Mouse (Mus musculus): ENCODE measurements around the gene B230118H07Rik.

DNA sequence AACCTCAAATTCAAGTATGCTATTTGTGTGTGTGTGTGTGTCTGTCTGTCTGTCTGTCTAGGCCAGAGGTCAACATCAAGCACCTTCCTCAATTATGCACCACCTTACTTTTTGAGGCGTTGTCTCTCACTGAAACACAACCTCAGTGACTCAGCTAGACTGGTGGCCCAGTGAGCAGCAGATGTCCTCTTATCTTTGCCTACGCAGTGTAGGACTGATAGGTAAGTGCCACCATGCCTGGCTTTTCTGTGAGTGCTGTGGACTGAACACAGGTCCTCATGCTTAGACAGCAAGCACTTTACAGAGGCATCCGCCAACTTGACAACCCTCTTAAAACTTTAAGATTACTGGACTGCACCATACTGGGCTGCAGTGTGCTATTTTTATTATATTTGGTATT is 19.4 kb upstream of the B230118H07Rik start:
- TF ChIP-seq CTCF (IDR thresholded peaks at IDR 0.05; ENCODE audit: control insufficient read depth, insufficient read depth, insufficient replicate concordance, low read depth, low read length) (no peak), POLR2A (IDR thresholded peaks at IDR 0.05; ENCODE audit: control insufficient read depth, low read depth, low read length) (no peak)

All from testis, adult 2 months (tissue).